Mouse (Mus musculus) brain, embryonic 14.5 days (tissue): ENCODE data around the gene Lingo4.

ENCODE experiments used
- CTCF ChIP-seq: fragments of 200-500 bp; IDR thresholded peaks from 2 replicates; pipeline ENCODE4 v1.5.1; 2012; ENCODE audit warnings: inconsistent platforms, mild to moderate bottlenecking, moderate library complexity, borderline replicate concordance; ENCODE audit not compliant: insufficient read depth, insufficient read length; ENCODE audit errors: extremely low read depth
- POLR2A ChIP-seq: fragments of 200-500 bp; IDR thresholded peaks from 2 replicates; pipeline ENCODE4 v1.6.1; 2012; ENCODE audit warnings: mild to moderate bottlenecking, inconsistent platforms, borderline replicate concordance; ENCODE audit not compliant: poor library complexity, insufficient read depth, insufficient read length, severe bottlenecking; ENCODE audit errors: extremely low read depth

DNA sequence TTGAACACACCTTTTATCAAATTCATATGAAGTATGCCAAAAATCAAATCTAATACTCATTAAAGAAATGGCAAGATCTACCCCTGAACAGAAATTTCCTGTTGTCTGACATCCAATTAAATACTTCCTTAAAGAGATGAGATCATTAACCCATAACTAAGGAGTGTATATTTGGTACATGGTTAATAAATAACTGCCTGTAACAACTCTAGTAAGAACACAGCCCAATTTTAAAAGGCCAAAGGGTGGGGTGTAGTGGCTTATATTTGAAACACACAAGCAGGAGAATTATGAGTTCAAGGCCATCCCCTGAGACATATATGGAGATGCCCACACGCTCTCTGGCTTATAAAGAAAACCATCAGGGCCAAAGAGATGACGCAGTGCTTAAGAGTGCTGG is 51.1 kb downstream of the Lingo4 start:
- TF ChIP-seq CTCF (no peak), POLR2A (no peak)
